Mouse (Mus musculus) megakaryocyte, embryonic 14.5 days (primary cell): ENCODE measurements around the gene Stard13.

Experiments used
- FLI1 ChIP-seq: IDR thresholded peaks from 2 replicates; pipeline ENCODE4 v1.6.1; 2012; ENCODE audit warnings: low read length, inconsistent platforms, mixed read lengths
- GATA1 ChIP-seq: IDR thresholded peaks from 3 replicates; pipeline ENCODE4 v1.6.1; 2012; ENCODE audit warnings: mixed read lengths, low read length, inconsistent platforms, borderline replicate concordance

DNA sequence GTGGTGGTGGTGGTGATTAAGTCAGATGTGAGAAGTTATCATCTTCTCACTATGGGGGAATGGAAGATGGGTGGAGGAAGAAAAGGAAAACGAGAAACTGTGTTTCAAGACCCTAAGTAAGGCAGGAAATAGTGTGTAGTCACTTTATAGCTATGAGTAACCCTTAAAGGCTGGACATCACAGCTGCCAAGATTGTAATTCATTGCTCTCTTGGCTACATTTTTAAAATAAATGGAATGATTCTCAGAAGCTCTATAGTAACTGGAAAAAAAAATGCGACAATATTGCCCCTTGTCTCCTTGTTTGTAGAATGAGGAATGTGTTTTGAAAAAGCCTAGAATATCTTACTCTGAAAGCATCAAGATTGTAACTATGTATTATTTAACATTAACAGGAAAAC lies 41.4 kb downstream of the Stard13 start:
- TF ChIP-seq GATA1 (no peak), FLI1 (no peak)
